Mouse (Mus musculus) embryonic facial prominence, embryonic 12.5 days (tissue): ENCODE data around the gene Mrpl34. TPM values are rescaled to one million over a fixed set of nuclear protein-coding genes. Genes with fewer than 3 reads are reported as not detected.

Source experiments
- ATAC-seq: fragments of 200-750 bp; cut with Nextera tagmentation; 2 replicates; pipeline ENCODE4 v1.8.0; 2017; ENCODE audit not compliant: insufficient number of reproducible peaks, insufficient read depth, low FRiP score, low TSS enrichment
- H3K27ac ChIP-seq: fragments of 300-500 bp; sonication (generic); 2 replicates; pipeline ENCODE4 v1.5.1; 2016; ENCODE audit warnings: mild to moderate bottlenecking
- H3K27me3 ChIP-seq: fragments of 300-500 bp; sonication (generic); 2 replicates; pipeline ENCODE4 v1.6.1; 2016; ENCODE audit warnings: mild to moderate bottlenecking, moderate library complexity
- H3K36me3 ChIP-seq: fragments of 300-500 bp; sonication (generic); 2 replicates; pipeline ENCODE4 v1.6.1; 2016; ENCODE audit warnings: mild to moderate bottlenecking
- H3K4me1 ChIP-seq: fragments of 300-500 bp; sonication (generic); 2 replicates; pipeline ENCODE4 v1.6.1; 2016
- H3K4me2 ChIP-seq: fragments of 300-500 bp; sonication (generic); replicated peaks from 2 replicates; pipeline ENCODE4 v1.6.1; 2016; ENCODE audit warnings: mild to moderate bottlenecking, moderate library complexity
- H3K4me3 ChIP-seq: fragments of 300-500 bp; sonication (generic); 2 replicates; pipeline ENCODE4 v1.5.1; 2016; ENCODE audit warnings: mild to moderate bottlenecking
- H3K9ac ChIP-seq: fragments of 300-500 bp; sonication (generic); 2 replicates; pipeline ENCODE4 v1.6.1; 2016; ENCODE audit warnings: mild to moderate bottlenecking, moderate library complexity
- H3K9me3 ChIP-seq: fragments of 300-500 bp; sonication (generic); 2 replicates; pipeline ENCODE4 v1.6.1; 2016; ENCODE audit warnings: mild to moderate bottlenecking, moderate library complexity
- WGBS: fragments of 180-500 bp; shearing (Covaris S2); methylation state at CpG from one replicate; pipeline ENCODE4 v1.1.7; 2016; 5-methylcytosine and 5-hydroxymethylcytosine counted together
- polyA plus RNA-seq: library from polyadenylated mRNA; unstranded; fragments of >200 nt; fragmentation: Nextera tagmentation; extraction: Ambion mirVana; gene quantifications from 2 replicates; pipeline ENCODE4 v1.2.1, GENCODE M21; 2016

Mrpl34 gene
- polyA plus RNA-seq, 1 experiment from 2014 or later = 169 TPM

DNA sequence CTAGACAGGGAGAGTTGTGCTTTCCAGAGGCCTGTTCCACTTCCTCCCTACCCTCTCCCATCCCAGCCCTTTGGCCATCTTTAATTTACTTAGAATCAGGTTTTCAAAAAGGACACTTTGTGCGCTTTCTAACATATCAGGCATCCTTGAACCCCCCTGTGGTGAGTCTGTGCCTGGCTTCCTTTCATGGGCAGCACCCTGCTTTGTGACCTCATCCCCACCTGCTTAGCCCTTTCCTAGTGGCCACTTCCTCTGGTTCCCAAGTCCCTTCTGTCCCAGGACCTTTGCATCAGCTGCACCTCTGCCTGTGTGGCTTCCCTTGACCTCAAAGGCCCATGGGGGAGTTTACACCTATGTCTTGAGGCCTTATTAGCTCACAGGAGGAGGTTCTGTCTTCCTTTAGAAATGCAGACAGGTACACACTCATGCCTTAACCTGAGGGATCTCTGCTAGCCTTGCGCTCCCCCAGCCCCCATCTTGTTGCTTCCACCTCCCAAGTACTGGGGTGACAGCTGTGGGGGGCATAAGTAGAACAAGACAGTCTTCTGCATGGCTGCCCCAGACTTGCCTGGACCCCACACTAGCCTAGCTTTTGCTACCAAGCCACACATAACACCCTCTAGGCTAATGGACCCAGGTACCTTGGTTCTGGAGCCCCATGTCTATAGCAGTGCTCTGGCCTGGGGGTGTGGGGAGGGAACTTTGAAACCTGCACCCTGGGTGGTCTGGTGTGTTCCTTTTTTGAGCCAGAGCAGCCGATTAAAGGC, 5.6 kb downstream of the Mrpl34 start:
- peaks cover 16% of the 10 kb centered on the region for H3K4me1 ChIP-seq
- peak overlapping the region; percentile 85 for H3K9ac ChIP-seq
- WGBS = 82% methylated on average over 3 of the region's 3 CpGs
- H3K4me3 ChIP-seq = peak overlapping the region; percentile 90
- no peaks in the 10 kb centered on the region for H3K9me3 ChIP-seq
- no peak overlapping the region for H3K27ac ChIP-seq
- H3K36me3 ChIP-seq = peaks cover 47% of the 10 kb centered on the region
- no peak for ATAC-seq
- H3K4me2 ChIP-seq = peak overlapping the region; percentile 88
- no peaks in the 10 kb centered on the region for H3K27me3 ChIP-seq

DNA sequence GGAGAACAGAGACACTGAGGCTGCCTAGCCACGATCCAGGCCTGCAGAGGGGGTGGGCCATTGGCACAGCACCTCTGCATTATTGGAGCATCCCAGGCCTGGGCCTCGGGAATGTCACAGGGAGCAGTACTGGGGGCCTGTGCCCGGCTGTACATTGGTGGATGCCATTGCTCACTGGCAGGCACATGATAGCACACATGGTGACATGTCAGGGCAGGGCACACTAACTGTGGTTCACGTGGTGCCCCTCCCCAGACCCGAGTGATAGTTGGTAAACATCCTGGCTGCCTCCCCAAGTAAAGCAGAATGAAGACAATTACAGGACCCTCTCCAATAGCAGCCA, 6.1 kb downstream of the Mrpl34 start:
- H3K9me3 ChIP-seq = no peaks in the 10 kb centered on the region
- no peaks in the 10 kb centered on the region for H3K27me3 ChIP-seq
- peaks cover 15% of the 10 kb centered on the region for H3K4me1 ChIP-seq
- H3K27ac ChIP-seq = no peak overlapping the region
- no peak overlapping the region for H3K4me2 ChIP-seq
- 86% methylated on average over 5 of the region's 5 CpGs for WGBS
- no peak overlapping the region for H3K9ac ChIP-seq
- H3K4me3 ChIP-seq = 0 out of 2 replicates have a peak overlapping the region, but pooled peaks have one; percentile 90
- H3K36me3 ChIP-seq = peaks cover 51% of the 10 kb centered on the region
- ATAC-seq = no peak

DNA sequence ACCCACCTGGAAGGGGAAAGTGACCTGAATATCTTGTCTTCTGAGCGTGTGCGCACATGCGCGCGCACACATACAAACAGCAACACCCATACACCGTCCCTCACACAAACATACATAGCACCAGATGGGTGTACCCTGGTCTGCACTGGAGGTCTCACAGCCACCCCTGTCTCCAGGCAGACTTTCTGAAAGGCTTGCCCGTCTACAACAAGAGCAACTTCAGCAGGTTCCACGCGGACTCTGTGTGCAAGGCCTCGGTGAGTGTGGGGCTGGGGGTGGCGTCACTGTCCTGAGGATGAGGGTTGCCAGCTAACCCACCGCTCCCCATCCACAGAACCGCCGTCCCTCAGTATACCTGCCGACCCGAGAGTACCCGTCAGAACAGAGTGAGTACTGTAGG, 7.1 kb downstream of the Mrpl34 start:
- Histone ChIP-seq H3K27ac (no peak overlapping the region), H3K9ac (no peak overlapping the region), H3K36me3 (peaks cover 51% of the 10 kb centered on the region), H3K9me3 (no peaks in the 10 kb centered on the region), H3K27me3 (no peaks in the 10 kb centered on the region), H3K4me1 (peaks cover 18% of the 10 kb centered on the region), H3K4me3 (no peak overlapping the region), H3K4me2 (no peak overlapping the region)
- 94% methylated on average over 17 of the region's 17 CpGs for WGBS
- no peak for ATAC-seq

DNA sequence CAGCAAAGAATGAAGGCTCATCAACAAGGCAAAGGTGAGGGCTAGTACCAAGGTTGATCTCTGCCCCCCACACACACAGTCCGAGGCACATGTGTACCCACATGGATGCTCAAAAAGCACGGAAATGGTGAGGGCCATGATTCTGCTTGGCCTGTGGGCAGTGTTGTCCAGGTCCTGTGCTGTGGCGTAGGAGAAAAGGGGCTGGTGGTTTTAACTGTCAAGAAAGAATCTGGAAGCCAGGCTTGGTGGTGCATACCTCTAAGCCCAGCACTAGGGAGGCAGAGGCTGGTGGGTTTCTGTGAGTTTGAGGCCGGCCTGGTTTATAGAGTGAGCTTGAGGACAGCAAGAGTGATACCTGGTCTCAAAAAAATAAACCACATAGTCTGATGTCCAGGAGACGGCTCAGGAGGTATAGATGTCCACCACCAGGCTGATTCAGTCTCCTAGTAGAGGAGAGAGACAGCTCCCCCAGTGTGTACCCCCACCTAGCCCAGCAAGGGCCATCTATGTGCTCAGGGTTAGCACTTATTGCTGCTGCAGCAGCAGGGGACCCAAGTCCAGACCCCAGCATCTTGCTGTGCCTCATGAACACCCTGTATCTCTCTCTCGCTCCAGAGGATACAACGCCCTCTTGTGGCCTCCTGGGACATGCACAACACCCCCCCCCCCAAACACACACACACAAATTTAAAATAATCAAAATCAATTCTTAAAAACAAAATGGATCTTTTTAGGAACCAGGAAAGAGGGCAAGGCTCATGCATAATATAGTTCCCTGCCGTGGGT, 8.0 kb downstream of the Mrpl34 start:
- ATAC-seq = no peak
- no peak overlapping the region for H3K9ac ChIP-seq
- H3K27me3 ChIP-seq = no peaks in the 10 kb centered on the region
- peaks cover 28% of the 10 kb centered on the region for H3K4me1 ChIP-seq
- H3K4me3 ChIP-seq = no peak overlapping the region
- WGBS = 81% methylated on average over 8 of the region's 8 CpGs
- H3K4me2 ChIP-seq = no peak overlapping the region
- no peak overlapping the region for H3K27ac ChIP-seq
- H3K9me3 ChIP-seq = no peaks in the 10 kb centered on the region
- peaks cover 51% of the 10 kb centered on the region for H3K36me3 ChIP-seq

DNA sequence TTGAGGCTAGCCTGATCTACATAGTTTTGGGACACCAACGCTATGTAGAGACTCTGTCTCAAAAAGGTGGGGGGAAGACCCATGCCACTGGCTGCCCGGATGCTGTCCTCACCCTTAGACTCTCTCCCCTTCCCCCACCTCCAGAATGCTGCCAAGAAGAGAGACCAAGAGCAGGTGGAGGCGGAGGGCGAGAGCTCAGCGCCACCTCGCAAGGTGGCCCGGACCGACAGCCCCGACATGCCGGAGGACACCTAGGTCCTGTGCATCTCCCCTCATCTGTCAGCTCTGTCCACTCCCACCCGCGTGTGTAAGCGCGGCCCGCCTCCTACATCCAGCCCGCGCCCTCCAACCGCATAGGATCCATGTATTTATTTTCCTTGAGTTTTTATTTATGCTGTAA, 9.6 kb downstream of the Mrpl34 start:
- 90% methylated on average over 18 of the region's 18 CpGs for WGBS
- Histone ChIP-seq H3K9ac (no peak overlapping the region), H3K4me3 (no peak overlapping the region), H3K9me3 (no peaks in the 10 kb centered on the region), H3K27me3 (no peaks in the 10 kb centered on the region), H3K4me2 (no peak overlapping the region), H3K36me3 (peaks cover 57% of the 10 kb centered on the region), H3K4me1 (peaks cover 28% of the 10 kb centered on the region), H3K27ac (no peak overlapping the region)
- no peak for ATAC-seq

DNA sequence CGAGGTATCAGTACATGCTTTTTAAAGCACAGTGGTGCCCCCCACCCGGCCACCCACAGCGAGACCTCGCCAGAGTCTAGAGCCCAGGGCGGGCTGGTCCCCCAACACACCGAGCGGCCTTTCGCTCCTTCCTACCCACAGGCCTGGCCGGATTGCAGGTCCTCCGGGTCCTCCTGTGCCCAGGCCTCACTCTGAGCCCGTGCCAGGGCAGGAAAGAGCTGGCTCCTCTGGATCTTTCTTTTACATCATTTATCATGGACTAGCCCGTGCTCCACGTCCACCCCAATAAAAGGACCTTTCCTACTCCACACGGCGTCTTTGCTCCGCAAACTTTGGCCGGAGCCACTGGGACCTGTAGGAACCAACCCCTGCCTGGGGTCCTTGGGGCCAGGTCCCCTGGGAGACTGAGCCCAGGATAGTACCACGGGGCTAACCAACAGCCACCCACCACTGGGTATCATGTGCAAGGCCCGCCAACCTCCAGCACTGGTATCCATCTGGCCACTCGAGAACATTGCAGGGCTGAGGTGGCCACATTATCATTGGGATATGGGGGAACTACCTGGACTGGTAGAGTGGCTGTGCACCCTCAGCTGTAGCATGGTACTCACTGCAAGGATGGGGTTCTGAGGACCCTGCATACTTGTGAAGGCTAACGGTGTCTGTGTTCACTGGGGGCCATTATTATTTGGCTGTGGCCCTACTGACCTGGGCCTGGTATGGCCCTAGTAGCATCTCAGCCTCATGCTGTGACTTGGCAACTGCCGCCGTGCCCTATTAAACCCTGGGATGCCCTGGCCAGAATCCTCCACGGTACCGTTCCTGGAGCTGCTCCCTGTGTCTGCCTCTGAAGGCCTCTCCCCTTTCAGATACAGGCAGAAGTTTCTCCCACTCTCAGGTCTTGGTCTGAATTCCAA, 10.3 kb downstream of the Mrpl34 start:
- Histone ChIP-seq H3K9ac (no peak overlapping the region), H3K27ac (no peak overlapping the region), H3K27me3 (no peaks in the 10 kb centered on the region), H3K36me3 (peaks cover 62% of the 10 kb centered on the region), H3K4me2 (no peak overlapping the region), H3K4me1 (peaks cover 23% of the 10 kb centered on the region), H3K4me3 (no peak overlapping the region), H3K9me3 (no peaks in the 10 kb centered on the region)
- no peak for ATAC-seq
- 90% methylated on average over 25 of the region's 25 CpGs for WGBS

DNA sequence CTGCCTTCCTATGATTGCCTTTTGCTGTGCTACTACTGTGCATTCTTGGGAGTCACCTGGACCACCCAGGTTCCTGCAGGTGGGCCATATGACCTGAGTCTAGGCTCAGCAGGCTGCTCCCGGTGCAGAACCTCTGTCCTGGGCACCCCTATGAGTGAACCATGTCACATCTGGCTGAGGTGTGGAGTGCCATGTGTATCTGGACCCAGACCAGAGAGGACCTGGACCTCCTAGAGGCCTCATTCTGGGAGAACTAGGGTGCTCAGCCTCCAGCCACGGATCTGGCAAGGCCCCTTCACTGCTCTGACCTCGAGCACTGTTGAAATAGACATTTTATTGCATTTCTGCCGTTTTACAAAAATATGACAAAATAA, 10.9 kb downstream of the Mrpl34 start:
- 21% methylated on average over 4 of the region's 4 CpGs for whole genome bisulfite sequencing
- 0 out of 2 replicates have a peak overlapping the region, but pooled peaks have one; percentile 85 for H3K27ac ChIP-seq
- H3K27me3 ChIP-seq = no peaks in the 10 kb centered on the region
- H3K9ac ChIP-seq = peak overlapping the region; percentile 74
- H3K9me3 ChIP-seq = no peaks in the 10 kb centered on the region
- ATAC-seq = no peak
- peaks cover 18% of the 10 kb centered on the region for H3K4me1 ChIP-seq
- H3K4me2 ChIP-seq = peak overlapping the region; percentile 91
- H3K36me3 ChIP-seq = peaks cover 68% of the 10 kb centered on the region
- H3K4me3 ChIP-seq = peak overlapping the region; percentile 60

DNA sequence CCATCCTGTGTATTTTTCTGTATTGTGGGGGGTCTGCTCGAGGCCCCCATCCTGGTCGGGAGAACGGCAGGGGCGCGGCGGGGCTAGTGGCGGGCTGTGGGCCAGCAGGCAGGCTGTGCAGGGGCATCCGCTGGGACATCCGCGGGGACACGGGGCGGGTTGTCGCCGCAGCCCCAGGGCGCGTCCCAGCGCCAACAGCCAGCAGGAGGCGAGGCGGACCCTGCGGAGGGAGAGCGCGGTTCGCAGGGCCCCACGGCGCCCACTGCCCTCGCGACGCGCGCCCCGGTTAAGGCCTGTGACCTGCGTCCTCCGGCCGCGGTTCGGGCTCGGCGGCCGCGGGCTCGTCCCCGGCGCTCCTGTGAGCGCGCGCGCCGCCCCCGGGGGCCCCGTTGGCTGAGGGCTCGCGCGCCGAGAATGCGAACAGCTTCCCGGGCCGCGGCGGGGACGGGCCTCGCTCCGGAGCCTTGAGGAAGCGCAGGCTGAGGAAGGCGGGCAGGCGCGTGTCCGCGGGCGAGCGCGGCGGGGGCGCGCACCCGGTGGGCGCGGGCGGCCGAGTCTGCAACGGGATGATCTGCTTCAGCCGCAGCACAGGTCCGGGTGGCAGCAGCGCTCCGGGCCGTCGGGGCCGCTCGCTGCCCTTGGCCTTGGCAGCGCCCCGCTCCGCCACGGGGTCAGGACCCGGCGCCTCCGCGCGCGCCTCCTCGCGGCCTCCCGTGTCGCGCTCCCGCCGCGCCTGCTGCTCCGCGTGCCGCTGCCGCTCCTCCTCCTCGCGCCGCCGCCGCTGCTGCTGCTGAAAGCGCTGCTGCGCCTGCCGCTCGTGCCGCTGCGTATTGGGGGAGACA, 11.6 kb downstream of the Mrpl34 start:
- peaks cover 67% of the 10 kb centered on the region for H3K36me3 ChIP-seq
- peak overlapping the region; percentile 60 for H3K4me3 ChIP-seq
- H3K9ac ChIP-seq = peak overlapping the region; percentile 74
- peak overlapping the region; percentile 85 for H3K27ac ChIP-seq
- no peaks in the 10 kb centered on the region for H3K9me3 ChIP-seq
- peak; percentile 16; the same call in 1 of the 2 replicates for ATAC-seq
- peaks cover 18% of the 10 kb centered on the region for H3K4me1 ChIP-seq
- WGBS = under 1% methylated on average over 77 of the region's 121 CpGs
- no peaks in the 10 kb centered on the region for H3K27me3 ChIP-seq
- peak overlapping the region; percentile 91 for H3K4me2 ChIP-seq

DNA sequence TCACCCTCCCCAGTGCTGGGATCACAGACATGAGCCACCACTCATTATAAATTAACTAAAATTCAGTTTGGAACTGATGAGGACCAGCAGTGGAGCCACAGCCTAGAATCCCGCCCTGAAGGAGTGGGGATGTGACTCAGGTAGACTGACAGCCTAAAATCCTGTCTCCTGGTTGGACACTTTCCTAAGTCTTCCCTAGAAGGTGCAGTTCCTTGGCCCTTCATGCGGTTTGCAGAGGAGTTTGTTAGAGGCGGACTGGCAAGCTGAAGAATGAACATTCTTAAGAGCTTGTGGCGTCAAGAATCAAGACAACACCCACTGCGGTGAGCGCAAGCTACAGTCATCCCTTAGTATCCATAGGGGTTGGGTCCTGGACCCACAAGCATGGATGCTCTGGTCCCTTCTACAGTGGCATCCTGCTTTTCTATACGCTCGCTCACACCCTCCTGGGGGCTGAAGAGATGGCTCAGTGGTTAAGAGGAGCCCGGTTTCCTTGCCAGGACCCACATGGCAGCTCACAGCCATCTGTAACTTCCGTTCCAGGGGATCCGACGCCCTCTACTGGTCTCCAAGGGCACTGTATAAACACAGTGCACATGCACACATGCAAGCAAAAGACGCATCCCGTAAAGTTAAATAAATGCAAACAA, 12.6 kb downstream of the Mrpl34 start:
- Histone ChIP-seq H3K27me3 (no peaks in the 10 kb centered on the region), H3K27ac (peak overlapping the region; percentile 85; the same call in 1 of the 2 replicates), H3K4me2 (peak overlapping the region; percentile 91), H3K36me3 (peaks cover 66% of the 10 kb centered on the region), H3K9me3 (no peaks in the 10 kb centered on the region), H3K4me3 (peak overlapping the region; percentile 60), H3K9ac (peak overlapping the region; percentile 74), H3K4me1 (peaks cover 18% of the 10 kb centered on the region)
- WGBS = 40% methylated on average over 14 of the region's 14 CpGs
- ATAC-seq = no peak

DNA sequence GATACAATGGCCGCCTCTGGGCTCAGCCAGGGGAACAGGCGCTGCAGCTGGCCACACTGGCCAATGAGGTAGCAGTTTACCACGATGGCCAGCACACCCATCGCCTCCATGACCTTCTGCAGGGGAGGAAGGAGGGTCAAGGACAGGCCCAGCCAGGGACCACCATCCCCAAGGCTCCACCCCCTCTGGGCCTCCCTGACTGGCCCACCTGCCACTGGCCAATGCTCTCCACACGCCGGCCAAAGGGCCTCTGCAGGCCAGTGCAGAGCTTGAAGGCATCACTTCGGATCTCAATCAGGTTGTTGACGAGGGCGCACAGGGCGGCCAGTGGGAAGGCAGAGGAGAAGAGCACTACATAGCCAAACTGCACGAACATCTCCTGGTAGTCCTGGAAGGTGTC, 14.2 kb downstream of the Mrpl34 start:
- H3K9ac ChIP-seq = no peak overlapping the region
- H3K4me1 ChIP-seq = peaks cover 18% of the 10 kb centered on the region
- H3K27ac ChIP-seq = no peak overlapping the region
- peaks cover 64% of the 10 kb centered on the region for H3K36me3 ChIP-seq
- no peak for ATAC-seq
- H3K4me2 ChIP-seq = no peak overlapping the region
- H3K4me3 ChIP-seq = no peak overlapping the region
- 86% methylated on average over 11 of the region's 11 CpGs for WGBS
- no peaks in the 10 kb centered on the region for H3K9me3 ChIP-seq
- no peaks in the 10 kb centered on the region for H3K27me3 ChIP-seq
